Mouse (Mus musculus): ENCODE measurements around the gene Arid3c.
"Not testable (repeated sequence)": the region's sequence is repeated elsewhere in the genome, so short reads cannot be mapped to it uniquely, and the experiment has no call there.

Gene Arid3c

DNA sequence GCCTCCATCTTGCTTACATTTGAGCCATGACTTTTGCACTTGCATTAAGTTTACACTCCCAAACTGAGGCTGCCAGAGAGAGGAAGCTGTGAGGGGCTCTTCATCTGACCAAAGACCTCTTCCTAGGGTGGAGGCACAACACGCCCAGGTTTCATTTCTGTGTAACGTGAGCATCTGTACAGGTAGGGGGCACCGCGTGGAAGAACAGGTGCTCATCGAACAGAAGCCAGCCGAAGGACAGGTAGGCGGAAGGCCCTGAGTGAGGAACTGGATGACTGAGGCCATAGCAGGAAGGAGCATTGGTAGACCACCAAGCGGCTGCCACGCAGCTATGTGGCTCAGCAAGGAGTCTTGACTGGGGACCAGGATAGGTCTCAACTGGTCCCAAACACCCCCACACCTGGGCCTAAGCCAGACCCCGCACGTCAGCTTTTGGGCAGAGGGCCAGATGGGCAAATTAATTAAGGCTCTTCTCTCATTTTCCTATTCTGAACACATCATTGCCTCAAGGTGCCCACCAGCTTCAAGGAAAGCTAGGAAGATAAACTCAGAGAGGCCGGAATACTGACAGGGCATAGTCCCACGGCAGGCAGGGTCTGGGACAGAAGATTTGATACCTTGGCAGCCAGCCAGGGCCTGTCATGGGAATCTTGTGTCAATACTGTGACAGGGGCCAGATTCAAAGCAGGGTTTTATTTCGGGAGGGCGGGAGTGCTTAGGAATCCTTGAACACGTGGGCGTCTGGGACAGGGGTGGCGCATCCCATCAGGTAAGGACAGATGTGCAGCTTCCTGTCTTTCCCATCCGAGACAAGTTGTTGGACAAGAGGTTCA, 24.8 kb downstream of the Arid3c start:
- no peak for DNase-seq (ENCODE audit: low read depth)

DNA sequence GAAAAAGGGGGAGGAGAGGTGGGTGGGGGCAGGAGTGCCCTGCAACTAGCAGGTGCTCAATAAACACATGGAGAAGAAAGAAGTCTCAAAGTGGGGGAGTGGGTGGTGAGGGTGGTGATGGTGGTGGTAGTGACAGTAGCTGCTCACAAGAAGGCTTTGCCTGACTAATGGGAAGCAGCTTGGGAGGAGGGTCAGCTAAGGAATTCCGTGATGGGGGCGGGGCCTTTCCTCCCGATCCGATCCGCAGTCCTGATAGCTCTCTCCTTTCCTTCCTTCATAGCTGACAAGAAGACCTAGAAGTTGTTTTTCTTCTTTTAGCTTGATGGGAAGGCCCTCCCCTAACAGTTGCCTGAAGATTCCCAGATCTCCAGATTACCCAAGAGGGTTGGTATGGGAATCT, 26.3 kb downstream of the Arid3c start:
- DNase-seq (ENCODE audit: low read depth), result no peak

DNA sequence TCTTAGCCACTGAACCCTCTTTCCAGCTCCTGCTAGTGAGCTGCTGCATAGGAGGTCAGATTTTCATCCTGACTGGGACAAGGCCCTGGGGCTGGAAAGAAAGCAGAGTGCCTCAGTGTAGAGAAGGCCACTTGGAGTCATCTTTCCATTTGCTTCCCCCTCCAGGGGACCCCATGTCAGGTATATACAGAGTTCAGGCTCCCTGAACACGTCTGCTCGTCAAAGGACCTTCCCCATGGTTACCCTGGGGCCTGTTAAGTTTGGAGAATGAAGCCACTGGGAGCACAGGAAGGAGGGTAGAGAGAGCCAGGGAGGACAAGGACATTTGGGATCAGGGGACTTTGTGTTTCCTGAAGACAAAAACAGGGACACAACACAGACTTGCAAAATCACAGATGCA, 28.7 kb downstream of the Arid3c start:
- DNase-seq (ENCODE audit: low read depth), result not testable (repeated sequence)

DNA sequence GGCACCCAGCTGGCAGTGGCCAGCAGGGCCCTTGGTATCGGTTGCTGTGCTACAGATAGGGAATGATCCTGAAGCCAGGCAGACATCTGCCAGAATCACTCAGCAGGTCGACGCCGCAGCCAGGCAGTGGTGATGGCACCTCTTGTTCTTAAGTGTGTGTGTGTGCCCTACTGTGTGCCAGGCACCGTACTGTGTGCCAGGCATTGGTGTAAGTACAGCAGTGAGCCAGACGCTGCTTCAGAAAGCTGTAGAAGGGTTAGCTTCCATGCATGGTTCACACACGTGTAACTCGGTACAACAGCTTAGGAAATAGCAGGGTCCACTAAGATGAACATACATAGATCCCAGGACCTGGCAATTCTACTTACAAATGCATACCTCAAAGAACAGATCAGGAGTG, 30.7 kb downstream of the Arid3c start:
- not testable (repeated sequence) for DNase-seq (ENCODE audit: low read depth)

DNA sequence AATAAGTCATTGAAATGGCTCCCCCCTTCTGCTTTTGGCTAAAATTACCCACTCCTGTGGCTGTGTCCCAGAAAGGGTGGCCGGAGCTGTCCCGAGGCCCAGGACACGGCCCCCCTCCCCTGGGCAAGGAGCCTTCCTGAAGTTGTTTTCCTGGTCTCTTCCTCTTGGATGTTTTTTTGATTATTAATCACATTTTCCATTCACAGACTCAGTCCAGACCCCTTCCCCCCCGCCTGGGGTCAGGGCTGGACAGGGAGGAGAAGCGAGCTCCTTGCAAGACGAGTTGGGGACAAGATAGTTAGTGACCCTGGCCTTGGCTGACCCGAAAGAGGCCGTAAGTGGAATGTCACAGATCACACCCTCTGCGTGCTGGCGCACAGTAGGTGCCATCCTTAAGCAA, 31.2 kb downstream of the Arid3c start, which contains the start of gene Il11ra1:
Gene Il11ra1 (plus strand): TSS at position 207 of the 400 bp plus-strand sequence.
- DNase-seq (ENCODE audit: low read depth), result not testable (repeated sequence)

DNA sequence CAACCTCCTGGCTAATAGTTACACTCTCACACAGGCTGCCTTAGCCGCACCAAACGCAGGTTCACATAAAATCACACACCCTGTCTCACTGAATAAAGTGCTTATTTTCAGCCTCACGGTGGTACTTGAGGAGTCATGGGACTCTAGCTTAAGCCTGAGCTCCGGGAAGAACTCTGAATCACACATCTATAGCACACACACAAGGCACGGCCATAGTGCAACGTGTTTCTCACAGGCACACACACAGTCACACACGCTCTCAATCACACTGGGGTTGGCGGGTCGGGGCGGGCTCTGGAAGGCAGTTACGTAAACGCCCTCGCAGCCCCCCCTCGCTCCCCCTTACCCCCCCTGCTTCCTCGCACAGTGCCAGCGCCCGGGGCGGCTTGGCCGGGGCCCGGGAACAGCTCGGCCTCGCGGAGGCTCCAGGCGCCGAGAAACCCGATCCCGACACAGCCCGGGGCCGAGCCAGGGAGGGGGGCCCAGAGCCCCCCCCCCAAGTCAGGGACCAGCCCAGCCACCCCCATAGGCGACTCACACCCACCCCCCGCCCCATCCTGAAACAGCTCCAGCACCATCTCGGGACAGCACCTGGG, 32.4 kb downstream of the Arid3c start:
- DNase-seq (ENCODE audit: low read depth), result not testable (repeated sequence)

DNA sequence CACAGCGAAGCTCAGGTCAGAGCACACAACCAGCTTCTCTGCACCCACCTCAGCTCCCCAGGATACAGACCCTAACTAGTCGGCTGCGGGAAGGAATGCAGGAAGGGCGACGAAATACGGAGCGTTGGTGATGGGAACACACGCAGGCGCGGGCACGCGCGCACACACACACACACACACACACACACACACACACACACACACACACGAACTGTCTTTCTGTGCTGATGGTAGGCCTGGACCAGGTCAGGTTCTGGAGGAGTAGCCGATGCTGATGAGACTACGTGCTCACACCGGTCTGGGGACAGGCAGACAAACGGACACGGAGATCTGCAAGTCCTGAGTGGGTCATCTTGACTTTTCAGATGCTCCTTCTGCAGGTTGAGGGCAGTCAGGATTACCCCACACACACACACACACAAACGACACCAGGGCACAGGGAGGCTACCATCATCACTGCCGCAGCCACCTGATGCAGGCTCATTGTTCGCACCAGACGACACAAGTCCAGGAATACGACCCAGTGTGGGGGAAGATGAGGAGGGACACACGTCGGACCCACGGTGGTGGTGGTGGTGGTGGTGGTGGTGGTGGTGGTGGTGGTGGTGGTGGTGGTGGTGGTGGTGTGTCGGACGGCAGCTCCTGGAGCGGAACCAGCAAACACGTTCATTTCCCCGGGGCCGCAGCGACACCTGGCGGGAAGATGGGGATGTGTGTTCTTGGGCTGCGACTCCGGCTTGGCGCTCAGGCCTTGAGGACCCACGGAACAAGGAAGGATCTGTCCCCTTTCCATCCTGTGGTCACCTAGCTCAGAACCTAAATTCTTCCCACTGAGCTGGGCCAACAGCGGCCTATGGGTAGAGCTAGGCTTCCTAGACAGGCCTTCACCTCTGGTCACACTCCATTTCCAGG, 33.8 kb downstream of the Arid3c start, which contains the start of gene Cntfr:
Gene Cntfr (minus strand): TSS at position 160 of the 912 bp plus-strand sequence.
- DNase-seq (ENCODE audit: low read depth), result peak; percentile 40

DNA sequence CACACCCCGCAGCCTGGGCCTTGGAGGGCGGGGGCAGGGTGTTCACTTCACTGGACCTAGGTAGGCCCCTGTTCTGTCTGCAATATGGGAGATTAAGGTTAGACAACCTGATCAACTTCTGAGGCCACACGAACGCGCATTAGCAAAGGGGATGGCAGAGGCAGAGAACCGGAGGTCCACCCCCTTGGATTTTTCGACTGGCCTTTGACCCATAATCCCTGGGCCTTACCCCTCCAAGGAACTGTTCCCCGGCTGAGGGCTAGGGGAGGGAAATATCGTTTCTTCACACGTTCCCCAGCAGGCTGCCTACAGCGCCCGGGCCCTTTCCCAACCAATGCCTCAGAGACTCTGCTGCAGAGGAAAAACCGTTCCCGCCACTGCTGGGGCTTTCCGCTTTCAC, 34.5 kb downstream of the Arid3c start:
- DNase-seq (ENCODE audit: low read depth), result not testable (repeated sequence)

DNA sequence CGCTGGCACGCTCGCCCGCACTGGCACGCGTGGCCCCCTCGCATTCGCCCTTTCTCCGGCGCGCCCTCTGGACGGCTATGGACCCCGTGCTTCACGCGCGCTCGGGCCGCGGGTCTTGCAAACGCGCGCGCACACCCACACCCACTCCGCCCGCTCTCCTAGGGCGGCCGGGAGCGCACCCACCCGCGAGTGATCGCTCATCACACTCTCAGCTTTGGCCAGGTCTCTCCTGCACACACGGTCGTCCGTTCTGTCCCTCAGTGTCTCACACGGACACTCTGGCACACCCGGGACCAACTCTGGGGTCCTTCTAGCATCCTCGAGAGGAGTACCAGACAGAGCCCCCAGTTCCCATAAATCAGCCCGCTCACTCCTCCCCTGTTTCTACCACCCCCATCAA, 35.1 kb downstream of the Arid3c start:
- not testable (repeated sequence) for DNase-seq (ENCODE audit: low read depth)

DNA sequence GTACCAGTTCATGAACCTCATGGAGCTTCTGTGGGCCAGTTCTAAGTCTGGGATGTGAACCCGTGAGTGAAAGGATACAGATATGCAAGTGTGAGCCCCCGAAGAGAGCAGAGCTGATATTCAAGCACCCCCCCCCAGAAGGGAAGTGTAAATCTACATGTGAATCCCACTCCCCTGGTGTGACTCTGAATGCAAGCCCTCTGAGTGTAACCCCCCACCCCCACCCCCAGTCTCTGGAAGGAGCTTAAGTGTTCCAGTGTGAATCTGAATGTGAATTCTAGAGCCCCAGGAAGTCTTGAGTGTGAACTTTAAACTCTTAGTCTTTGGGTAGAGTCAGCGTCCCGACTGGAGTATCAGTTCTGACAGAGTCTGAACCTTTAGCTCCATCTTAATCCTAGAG, 37.4 kb downstream of the Arid3c start:
- DNase-seq (ENCODE audit: low read depth), result not testable (repeated sequence)

DNA sequence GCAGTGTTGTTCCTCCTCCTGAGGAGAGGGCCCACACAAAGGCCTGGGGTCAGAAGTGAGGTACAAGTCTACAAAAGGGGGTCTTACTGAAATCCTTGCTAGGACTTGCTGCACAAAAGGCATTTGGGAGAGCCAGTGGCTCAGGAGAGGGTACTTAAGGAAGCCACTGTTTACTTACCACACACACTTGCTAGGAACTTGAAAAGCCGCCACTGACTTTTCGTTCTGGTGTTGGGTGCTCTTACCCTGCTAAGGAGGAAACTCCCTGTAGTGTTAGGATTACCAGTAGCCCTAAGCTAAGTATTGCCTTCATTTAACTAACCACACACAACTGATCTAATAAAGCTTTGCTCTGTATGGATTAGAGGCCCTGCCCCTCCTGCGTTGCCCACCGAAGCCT, 40.9 kb downstream of the Arid3c start:
- not testable (repeated sequence) for DNase-seq (ENCODE audit: low read depth)

DNA sequence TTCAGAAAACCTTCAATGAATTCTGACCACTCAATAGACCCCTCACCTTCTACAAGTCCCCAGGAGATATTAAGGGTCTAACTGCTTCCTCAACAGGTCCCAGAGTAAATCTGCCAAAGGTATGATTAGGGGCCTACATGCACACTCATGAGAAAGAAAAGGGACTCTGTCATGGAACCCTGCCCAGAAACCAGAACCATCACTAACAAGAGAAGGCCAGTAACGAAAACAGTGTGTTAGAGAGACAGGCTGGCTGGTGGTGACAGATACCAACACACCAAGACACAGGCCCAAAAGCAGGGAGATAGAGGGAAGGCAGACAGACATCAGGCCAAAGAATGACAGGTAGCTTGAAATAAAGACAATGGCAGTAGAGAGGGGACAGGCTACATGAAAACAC, 42.4 kb downstream of the Arid3c start:
- not testable (repeated sequence) for DNase-seq (ENCODE audit: low read depth)

DNA sequence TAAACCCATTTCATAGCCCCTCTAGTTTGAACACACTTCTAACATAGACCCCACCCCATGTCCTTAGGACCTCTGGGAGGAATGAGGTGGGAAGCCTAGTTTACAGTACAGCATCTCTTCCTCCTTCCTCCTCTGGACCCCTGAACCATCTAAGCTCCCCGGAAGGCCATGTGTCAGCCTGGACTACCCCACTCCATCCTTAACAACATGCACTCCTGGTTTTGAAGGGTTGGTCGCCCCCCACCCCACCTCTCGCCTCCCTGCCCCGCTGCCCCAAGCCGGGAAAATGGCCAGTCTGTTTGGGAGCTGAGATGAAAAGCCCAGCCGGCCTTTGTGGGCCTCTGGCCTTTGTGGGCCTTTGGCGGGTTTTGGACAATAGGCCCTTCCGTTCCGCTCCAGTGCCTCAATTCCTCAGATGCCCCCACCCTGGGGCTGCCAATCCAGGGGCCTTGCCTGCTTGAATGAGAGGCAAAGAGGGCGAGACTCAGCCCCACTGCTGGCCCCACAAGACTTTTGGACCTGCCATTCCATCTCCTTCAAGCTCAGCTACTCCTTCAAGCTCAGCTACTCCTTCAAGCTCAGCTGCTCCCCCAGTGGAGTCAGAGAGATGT, 45.0 kb downstream of the Arid3c start:
- not testable (repeated sequence) for DNase-seq (ENCODE audit: low read depth)

DNA sequence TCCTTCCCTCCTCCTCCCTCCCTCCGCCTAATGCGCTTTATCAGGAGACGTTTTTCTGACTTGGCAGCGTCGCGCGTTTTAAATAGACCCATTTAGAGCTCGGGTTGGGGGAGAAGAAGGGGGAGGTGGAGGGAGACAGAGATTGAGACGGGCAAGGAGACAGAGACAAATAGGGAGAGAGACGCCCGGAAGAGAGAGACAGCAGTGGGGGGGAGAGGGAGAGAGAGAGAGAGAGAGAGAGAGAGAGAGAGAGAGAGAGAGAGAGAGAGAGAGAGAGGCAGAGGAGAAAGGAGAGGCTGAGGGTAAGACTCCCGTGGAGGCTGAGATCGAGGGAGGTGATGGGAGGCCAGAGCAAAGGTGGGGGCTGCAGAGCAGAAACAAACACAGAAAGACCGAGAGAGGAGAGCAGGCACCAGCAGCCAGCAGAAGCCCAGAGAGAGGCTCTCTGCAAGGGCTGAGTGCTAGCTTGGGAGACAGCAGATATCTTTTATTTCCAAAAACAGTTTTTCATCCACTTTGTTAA, 46.0 kb downstream of the Arid3c start:
- not testable (repeated sequence) for DNase-seq (ENCODE audit: low read depth)

DNA sequence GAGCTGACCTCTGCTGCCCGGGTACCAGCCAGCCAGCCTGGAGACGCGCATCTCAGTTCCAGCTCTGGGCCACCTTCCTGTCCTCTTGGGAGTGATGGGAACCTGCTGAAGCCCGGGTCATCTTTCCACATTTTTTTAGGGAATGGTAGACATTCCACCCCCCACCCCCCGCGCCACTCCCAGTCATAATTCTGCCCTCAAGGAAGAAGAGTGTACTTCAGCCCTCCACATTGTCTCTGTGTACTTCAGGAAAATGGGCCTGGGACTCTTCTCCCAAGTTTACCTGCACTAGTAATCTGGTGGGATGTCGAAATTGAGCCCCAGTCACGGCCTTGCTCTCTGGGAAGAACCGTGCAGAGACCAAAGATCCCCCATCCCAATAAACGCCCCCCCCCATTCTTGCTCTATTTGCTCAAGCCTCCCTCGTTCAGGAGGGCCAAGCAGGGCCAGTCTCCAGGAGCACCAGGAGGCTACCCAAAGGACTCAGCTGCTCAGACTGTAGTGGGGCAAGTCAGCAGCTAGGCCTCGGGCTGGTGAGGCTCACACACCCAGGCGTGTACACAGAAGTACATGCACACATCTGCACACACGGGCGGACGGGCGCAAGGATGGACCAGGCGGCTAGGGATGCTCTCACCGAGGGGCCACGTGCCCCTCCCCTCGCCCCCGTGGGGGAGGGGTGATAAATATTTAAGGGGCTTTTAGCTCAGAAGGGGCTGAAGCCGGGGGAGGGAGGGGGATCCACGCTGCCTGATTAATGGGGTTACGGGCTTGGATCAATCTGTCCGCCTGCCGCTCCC, 46.6 kb downstream of the Arid3c start:
- DNase-seq (ENCODE audit: low read depth), result not testable (repeated sequence)

DNA sequence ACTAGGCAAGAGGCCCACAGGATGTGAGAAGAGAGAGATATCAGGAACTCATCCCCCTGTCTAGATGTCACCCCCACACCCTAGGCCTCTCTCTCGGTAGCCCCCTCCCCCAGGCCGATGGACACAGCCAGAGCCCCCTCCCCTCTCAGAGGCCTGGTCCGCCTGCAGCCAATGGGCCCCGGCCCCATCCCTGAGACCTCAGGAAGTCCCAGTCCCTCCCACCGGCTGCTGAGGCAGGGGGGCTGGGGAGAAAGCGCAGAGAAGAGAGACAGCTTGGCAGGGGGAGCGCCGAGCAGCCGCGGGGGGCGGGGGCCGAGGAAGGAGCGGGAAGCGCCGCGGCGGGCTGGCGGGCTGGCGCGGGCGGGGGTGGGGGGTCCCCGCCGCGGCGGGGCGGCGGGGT, 47.6 kb downstream of the Arid3c start:
- DNase-seq (ENCODE audit: low read depth), result not testable (repeated sequence)

DNA sequence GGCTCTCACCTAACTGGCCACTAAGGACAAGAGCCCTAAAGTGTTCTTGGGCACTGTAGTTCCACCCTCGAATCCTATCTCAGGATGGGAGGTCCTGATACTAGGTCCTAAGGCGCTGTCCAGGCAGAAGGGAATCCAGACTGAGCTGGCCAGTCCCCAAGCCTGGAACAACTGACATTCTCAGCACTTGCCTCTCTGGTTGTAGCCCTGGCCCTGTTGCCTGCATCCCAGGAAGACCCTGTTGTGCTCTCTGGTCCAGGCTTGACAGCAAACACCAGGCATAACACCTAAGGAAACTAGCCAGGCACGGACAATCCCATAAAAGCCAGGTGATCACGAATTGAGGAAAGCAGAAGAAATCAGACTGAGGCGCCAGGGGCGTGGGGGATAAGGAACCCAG, 48.2 kb downstream of the Arid3c start:
- DNase-seq (ENCODE audit: low read depth), result no peak

DNA sequence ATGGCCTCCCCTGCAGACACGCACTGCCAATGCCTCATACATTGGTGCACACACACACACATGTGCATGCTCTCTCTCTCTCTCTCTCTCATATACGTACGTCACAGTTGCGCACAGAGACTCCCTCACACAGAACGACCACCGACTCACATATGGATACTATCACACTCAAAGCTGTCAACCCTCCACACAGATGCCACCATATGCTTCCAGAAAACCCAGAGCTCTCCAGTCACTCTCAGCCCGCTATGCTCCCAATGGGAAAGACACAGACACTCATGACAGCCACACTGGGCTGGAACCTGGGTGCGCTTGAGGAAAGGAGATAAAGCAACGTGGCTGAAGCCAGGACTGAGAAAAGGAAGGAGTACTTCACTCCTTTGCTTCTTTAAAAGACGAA, 49.0 kb downstream of the Arid3c start:
- no peak for DNase-seq (ENCODE audit: low read depth)

DNA sequence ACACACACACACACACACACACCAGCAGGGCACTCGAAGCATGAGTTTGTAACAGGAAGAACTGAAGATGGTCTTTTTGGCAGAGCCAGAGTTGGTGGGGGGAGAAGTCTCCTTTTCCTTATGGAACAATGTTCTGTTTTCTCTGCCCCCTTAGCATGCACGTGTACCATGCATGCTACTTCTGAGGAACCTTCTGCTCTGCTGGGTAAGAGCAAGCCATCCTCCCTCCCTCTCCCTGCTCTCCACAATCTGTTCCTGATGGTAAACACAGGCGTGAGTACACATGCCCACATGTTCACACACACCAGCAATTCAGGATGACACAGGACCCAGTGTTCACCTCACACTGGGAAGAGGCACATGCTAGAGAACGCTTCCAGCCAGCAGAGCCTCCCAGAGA, 49.8 kb downstream of the Arid3c start:
- DNase-seq (ENCODE audit: low read depth), result no peak

DNA sequence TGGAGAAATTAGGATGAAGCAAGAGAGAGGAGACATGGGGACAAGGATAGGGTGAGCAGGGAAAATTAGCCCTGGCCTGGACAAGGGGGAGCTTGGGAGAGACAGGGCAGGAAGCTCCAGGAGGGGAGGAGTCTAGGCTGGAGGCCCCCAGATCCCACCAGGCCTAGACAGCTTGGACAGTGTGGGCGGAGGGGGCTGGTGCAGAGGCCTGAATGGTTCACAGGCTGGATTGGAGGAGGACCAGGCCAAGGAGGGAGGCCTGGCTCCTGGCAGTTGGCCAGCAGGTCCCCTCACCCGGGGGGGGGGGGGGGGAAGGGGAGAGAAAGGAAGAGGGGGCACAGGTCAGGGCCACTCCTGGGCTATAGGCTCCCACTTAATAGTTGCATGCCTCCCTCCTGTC, 51.7 kb downstream of the Arid3c start:
- DNase-seq (ENCODE audit: low read depth), result no peak

DNA sequence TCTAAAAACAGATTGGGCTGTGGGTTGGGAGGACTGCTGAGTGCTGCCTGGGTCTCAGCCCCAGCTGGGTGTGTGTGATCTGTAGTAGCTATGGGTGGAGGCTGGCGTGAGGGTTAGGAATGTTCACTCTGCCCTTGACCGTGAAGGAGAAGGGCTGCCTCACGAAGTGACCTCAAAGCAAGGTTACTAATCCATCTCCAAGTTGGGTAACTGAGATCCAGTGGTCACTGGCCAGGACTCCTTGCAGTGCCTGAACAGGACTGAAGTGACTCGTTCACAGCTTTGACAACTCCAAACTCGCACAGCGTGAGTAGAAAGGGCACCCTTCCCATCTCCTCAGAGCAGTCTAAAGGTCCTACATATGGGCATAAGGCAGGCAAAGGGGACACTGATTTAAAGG, 52.1 kb downstream of the Arid3c start:
- DNase-seq (ENCODE audit: low read depth), result no peak

Measured in 416B (cell line).